ENCODE assay signal across 1 mouse cellular context in the genomic region with DNA sequence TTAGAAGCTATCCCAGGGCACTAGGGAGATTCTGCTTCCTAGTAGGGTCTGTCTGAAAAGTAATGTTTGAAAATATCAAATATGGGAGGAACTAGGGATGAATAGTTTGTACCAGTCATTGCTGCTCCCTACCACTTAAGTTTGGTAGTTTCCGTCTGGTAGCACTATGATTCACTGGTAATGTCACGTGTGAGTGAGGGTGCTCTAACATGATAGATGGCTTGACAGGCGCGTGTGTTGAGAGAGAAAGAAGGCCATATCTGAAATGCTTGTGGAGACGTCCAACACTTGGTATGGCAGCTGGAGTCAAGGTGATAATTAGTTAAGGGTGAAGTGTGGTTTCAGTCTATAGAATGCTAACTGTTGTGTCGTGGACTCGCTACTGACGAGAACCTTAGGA.
TF ChIP-seq lines count a peak whose summit lies in the region.

No protein-coding gene starts in this region.

TF ChIP-seq in CH12.LX, 34 proteins besides CTCF, POLR2A, EP300 and RAD21 (continued from another document):
- no peak for TF ChIP-seq UBTF (IDR thresholded peaks at IDR 0.05; ENCODE audit: low read depth, low read length)
- TF ChIP-seq CHD1 (IDR thresholded peaks at IDR 0.05; ENCODE audit: low read depth, low read length), result no peak
- TF ChIP-seq TCF12 (IDR thresholded peaks at IDR 0.05; ENCODE audit: low read depth, low read length), result no peak
- TF ChIP-seq BHLHE40 (IDR thresholded peaks at IDR 0.05; ENCODE audit: low read depth, low read length), result peak; percentile 91
- no peak for TF ChIP-seq SMC3 (IDR thresholded peaks at IDR 0.05; ENCODE audit: low read depth, low read length)
- no peak for TF ChIP-seq JUN (IDR thresholded peaks at IDR 0.05; ENCODE audit: insufficient read depth, low read depth, low read length)
- TF ChIP-seq ETS1 (conservative IDR thresholded peaks at IDR 0.05; ENCODE audit: low read depth, low read length), result no peak; the same call in 1 of the 2 replicates
- no peak for TF ChIP-seq NRF1 (IDR thresholded peaks at IDR 0.05; ENCODE audit: low read depth, low read length)
- no peak for TF ChIP-seq TBP (conservative IDR thresholded peaks at IDR 0.05; ENCODE audit: low read depth, low read length)
- TF ChIP-seq KAT2A (IDR thresholded peaks at IDR 0.05; ENCODE audit: insufficient replicate concordance, low read length), result no peak
- no peak for TF ChIP-seq GABPA (IDR thresholded peaks at IDR 0.05; ENCODE audit: insufficient replicate concordance, low read depth, low read length)
- TF ChIP-seq MAZ (IDR thresholded peaks at IDR 0.05; ENCODE audit: low read depth, low read length), result no peak
